Mouse (Mus musculus) limb, embryonic 11.5 days (tissue): ENCODE measurements at regions not wholly inside any gene's neighbourhood (a gene's known extent, or its start where the extent isn't known, plus 50 kb on each side); places are given as distances from the start of the nearest gene placed in this dataset.

Experiments used
- ATAC-seq: fragments of 200-750 bp; cut with Nextera tagmentation; 2 replicates; pipeline ENCODE4 v1.8.0; 2017; ENCODE audit warnings: low read depth; ENCODE audit not compliant: insufficient number of reproducible peaks, low FRiP score, low TSS enrichment
- DNase-seq: peaks from one replicate; pipeline ENCODE4 v3.0.0-alpha.2; 2015; ENCODE audit warnings: low spot score
- H3K27ac ChIP-seq: fragments of 300-500 bp; sonication (generic); replicated peaks from 2 replicates; pipeline ENCODE4 v1.5.1; 2014; ENCODE audit warnings: low read depth, mild to moderate bottlenecking, low read length
- H3K27me3 ChIP-seq: fragments of 300-500 bp; sonication (generic); 2 replicates; pipeline ENCODE4 v1.6.1; 2014; ENCODE audit warnings: mild to moderate bottlenecking, low read length, mixed read lengths; ENCODE audit not compliant: control insufficient read depth, insufficient read depth
- H3K36me3 ChIP-seq: fragments of 300-500 bp; sonication (generic); 2 replicates; pipeline ENCODE4 v1.6.1; 2014; ENCODE audit warnings: mild to moderate bottlenecking, low read length, moderate library complexity, mixed read lengths; ENCODE audit not compliant: control insufficient read depth, insufficient read depth
- H3K4me1 ChIP-seq: fragments of 300-500 bp; sonication (generic); 2 replicates; pipeline ENCODE4 v1.6.1; 2014; ENCODE audit warnings: low read length, mixed read lengths; ENCODE audit not compliant: control insufficient read depth, insufficient read depth
- H3K4me2 ChIP-seq: fragments of 300-500 bp; sonication (generic); 2 replicates; pipeline ENCODE4 v1.6.1; 2014; ENCODE audit warnings: low read depth, mild to moderate bottlenecking, moderate library complexity; ENCODE audit not compliant: severe bottlenecking
- H3K4me3 ChIP-seq: fragments of 300-500 bp; sonication (generic); 2 replicates; pipeline ENCODE4 v1.5.1; 2014; ENCODE audit warnings: low read depth, low read length
- H3K9ac ChIP-seq: fragments of 300-500 bp; sonication (generic); 2 replicates; pipeline ENCODE4 v1.6.1; 2014; ENCODE audit warnings: mild to moderate bottlenecking, low read length
- H3K9me3 ChIP-seq: fragments of 300-500 bp; sonication (generic); 2 replicates; pipeline ENCODE4 v1.6.1; 2016; ENCODE audit warnings: low read length; ENCODE audit not compliant: control insufficient read depth
- WGBS: fragments of 180-500 bp; shearing (Covaris S2); extraction: QIAGEN DNeasy Blood & Tissue Kit; methylation state at CpG from one replicate; pipeline ENCODE4 v1.1.7; 2014; 5-methylcytosine and 5-hydroxymethylcytosine counted together

DNA sequence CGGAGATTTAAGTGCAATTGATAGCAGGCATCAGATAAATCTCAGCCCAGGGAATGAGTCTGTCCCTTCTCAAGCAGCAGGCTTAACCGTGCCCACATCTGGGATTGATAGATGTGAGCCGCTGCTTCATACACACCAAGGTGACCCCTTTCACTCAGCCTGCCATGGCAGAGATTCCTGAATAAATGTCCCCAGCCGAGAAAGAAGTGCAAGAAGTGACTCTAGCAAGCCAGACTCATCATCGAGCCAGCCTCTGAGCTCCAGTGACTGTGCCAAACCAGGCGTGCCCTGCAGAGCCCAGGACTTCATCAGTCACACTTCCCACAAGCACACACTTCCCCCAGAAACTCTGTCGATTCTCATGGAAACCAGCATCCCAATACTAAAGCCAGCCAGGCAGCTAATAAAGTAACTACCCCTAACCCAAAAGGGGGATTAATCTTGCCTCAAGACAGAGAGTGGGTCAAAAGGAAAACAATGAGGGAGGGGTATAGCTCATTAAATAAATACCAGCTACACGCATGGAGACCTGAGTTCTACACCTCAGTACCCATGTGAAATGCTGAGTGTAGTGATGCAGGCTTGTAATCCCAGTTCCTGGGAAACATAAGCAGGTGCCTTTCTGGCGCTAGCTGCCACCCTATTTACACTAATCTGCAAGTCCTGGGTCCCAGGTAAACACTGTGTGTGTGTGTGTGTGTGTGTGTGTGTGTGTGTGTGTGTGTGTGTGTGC lies 231.5 kb upstream of the Noct start:
- H3K9me3 ChIP-seq, result no peaks in the 10 kb centered on the region
- peaks cover 8% of the 10 kb centered on the region for H3K4me1 ChIP-seq
- no peaks in the 10 kb centered on the region for H3K27me3 ChIP-seq
- DNase-seq (peak; percentile 61), ATAC-seq (peak; percentile 57; the same call in 1 of the 2 replicates)
- no peaks in the 10 kb centered on the region for H3K36me3 ChIP-seq
- 21% methylated on average over 9 of the region's 9 CpGs for WGBS
- no peak overlapping the region for H3K9ac ChIP-seq
- H3K27ac ChIP-seq, result 0 out of 2 replicates have a peak overlapping the region, but pooled peaks have one; percentile 8
- H3K4me2 ChIP-seq, result no peak overlapping the region
- no peak overlapping the region for H3K4me3 ChIP-seq

DNA sequence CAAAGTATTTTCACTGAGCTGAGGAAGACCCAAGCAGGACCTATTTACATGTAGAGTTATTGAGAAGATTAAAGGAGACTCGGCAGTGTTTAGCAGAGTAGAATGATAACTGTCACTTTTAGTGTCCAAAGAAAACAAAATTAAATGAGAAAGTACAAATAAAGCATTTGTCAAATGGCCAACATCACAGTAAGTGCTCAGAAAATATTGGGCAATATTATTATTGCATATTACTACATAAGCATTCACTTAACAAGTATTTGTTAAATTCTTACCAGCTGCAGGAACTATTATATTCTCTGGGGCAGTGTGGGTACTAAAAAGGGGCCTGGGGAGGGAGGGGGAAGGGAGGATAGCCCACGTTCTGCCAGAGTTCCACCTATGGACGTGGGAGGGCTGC lies 224.5 kb upstream of the Noct start:
- whole genome bisulfite sequencing, result 81% methylated on average over 3 of the region's 3 CpGs
- Histone ChIP-seq H3K9ac (no peak overlapping the region), H3K27ac (no peak overlapping the region), H3K4me2 (no peak overlapping the region), H3K9me3 (no peaks in the 10 kb centered on the region), H3K4me1 (no peaks in the 10 kb centered on the region), H3K27me3 (no peaks in the 10 kb centered on the region), H3K4me3 (no peak overlapping the region), H3K36me3 (no peaks in the 10 kb centered on the region)
- no peak for DNase-seq
- no peak for ATAC-seq

DNA sequence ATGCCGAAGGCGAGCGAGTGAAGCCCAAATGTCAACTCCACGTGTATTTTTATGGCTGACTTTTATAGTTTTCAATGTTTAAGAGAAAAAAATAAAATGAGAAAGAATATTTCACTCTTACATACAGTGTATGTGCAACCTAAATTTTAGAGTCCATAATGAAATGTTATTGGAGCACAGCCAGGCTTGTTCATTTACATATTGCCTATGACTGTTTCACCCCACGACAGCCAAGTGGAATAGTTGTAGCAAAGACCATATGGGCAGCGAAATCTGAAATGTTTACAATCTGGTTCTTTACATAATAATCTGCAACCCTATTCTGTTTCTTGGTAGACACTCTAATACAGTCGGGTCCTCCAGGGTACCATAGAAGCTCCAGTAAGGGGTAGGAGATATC lies 223.3 kb upstream of the Noct start:
- no peak for DNase-seq
- no peaks in the 10 kb centered on the region for H3K4me1 ChIP-seq
- no peak overlapping the region for H3K4me3 ChIP-seq
- no peak overlapping the region for H3K4me2 ChIP-seq
- WGBS, result 93% methylated on average over 7 of the region's 7 CpGs
- no peak for ATAC-seq
- H3K27me3 ChIP-seq, result no peaks in the 10 kb centered on the region
- H3K9ac ChIP-seq, result no peak overlapping the region
- no peaks in the 10 kb centered on the region for H3K36me3 ChIP-seq
- H3K27ac ChIP-seq, result no peak overlapping the region
- H3K9me3 ChIP-seq, result no peaks in the 10 kb centered on the region

DNA sequence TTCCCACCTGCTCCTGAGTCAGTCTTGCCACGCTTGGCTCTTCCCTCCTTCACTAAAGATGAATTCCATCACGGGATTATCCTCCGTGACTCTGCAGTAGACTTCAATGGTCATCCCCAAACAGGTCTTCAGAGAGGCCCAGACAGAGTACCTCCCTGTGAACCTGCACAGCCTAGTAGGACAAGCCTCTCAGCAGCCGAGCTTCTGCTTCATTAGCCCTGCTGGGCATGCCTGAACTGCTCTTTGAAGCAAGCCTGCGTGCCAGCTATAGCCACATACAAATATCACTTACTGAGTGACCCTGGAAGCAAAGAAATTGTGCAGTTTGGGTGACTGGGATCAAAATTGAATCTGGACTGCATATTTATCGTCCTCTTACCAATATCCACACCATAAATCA lies 221.6 kb upstream of the Noct start:
- WGBS, result 75% methylated on average over 6 of the region's 6 CpGs
- H3K27me3 ChIP-seq, result no peaks in the 10 kb centered on the region

DNA sequence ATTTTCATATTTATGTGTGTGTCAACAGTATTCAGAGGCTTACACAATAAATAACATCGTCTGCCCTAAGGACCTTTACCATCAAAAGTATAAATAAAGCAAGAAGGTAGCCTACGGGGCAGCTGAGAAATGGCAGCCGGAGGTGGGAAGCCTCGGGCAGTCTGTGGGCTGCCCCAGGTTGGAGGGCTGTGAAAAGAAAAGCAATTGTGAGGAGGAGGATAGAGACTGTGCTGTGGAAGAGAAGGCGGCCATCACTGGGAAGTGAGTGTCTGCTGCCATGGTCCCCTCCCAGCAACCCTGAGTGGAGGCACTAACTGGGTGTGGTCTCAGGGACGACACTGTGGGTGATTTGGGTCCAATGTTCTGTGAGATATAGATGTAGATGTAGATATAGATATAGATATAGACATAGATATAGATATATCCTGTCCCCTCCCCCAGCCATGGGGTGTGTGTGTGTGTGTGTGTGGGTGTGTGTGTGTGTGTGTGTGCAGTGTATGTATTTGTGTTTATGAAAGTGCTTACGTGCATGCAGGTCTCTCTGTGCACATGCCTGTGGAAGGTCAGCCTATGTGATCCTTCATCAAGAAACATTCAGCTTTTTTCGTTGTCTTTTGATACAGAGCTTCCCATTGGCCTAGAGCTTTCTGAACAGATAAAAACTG lies 220.6 kb upstream of the Noct start:
- Histone ChIP-seq H3K4me2 (no peak overlapping the region), H3K27me3 (no peaks in the 10 kb centered on the region), H3K4me1 (no peaks in the 10 kb centered on the region), H3K9me3 (no peaks in the 10 kb centered on the region), H3K9ac (no peak overlapping the region), H3K36me3 (no peaks in the 10 kb centered on the region), H3K4me3 (no peak overlapping the region), H3K27ac (no peak overlapping the region)
- no peak for ATAC-seq
- DNase-seq, result no peak
- 85% methylated on average over 8 of the region's 8 CpGs for WGBS

More for the DNA sequence above, 221.6 kb upstream of the Noct start:
- Histone ChIP-seq H3K4me2 (no peak overlapping the region), H3K4me3 (no peak overlapping the region), H3K9me3 (no peaks in the 10 kb centered on the region), H3K4me1 (no peaks in the 10 kb centered on the region), H3K27ac (no peak overlapping the region), H3K36me3 (no peaks in the 10 kb centered on the region), H3K9ac (no peak overlapping the region)
- DNase-seq (no peak), ATAC-seq (no peak)

DNA sequence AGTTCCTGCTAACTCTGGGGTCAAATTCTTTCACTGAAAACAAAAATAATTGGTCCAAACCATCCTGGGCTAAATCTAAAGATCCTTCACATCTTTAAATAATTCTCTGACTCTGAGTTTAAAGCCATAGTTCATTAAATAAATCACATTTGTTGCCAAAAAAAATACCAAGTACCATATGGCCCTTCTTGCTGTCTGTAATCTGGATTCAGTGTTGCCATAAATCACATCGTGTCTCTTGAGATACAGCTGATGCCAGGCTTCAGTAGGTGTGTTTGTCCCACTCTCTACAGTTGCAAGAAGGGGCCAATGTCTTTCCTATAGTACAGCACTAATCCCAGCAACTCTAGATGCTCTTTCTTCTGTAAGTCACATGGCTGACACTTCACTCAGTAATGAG lies 220.0 kb upstream of the Noct start:
- DNase-seq (no peak), ATAC-seq (no peak)
- Histone ChIP-seq H3K4me1 (no peaks in the 10 kb centered on the region), H3K4me2 (no peak overlapping the region), H3K4me3 (no peak overlapping the region), H3K36me3 (no peaks in the 10 kb centered on the region), H3K27me3 (no peaks in the 10 kb centered on the region), H3K9me3 (no peaks in the 10 kb centered on the region), H3K27ac (no peak overlapping the region), H3K9ac (no peak overlapping the region)
- 55% methylated on average over 1 of the region's 1 CpGs for WGBS

DNA sequence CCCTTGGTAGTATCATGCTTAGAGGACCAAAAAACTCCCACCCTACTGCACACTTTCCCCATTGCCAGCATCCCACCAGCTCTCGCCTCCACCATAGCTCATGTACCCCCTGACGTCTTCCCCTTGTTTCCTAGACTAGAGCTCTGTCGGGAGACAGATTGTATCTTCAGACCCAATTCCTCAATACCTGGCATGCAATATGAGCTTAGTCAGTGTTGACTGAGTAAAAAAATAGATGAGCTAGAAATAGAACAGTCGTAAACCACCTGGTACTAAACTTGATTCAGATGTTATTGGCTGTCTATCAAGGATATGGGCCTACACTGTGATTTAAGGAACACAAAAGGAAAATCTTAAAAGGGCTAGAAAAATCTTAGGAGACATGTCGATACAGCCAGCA lies 215.1 kb upstream of the Noct start:
- 83% methylated on average over 5 of the region's 5 CpGs for WGBS

DNA sequence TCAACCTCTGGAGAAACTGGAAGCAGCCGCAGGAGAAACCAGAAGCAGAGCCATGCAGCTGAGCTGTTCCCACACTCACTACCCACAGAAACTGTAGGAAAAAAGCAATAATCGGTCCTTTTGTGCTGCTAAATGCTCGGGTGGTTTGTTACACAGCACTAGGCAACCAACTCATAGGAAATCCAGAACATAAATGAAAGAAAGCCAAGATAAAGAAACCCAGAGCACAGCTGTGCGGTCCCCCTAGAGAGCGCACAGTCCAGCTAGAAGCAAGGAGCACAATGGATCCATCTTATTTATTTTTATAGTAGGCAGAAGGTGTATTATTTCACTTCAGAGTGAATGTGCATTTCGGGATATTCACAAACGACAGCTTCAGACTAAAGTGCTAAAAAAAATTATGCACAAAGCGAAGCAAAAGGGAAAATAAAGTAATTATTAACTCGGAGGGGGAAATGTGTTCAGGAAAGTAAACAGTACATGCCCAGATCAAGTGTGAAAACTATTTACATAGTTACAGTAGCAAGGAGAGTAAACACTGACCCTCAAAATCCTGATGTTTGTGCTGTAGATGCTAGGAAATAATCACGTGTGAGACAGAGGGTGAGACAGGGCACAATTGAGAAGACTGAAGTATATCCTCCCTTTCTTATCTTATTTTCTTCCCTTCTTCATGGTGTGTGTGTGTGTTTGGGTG lies 204.4 kb upstream of the Noct start:
- ATAC-seq (no peak), DNase-seq (no peak)
- no peaks in the 10 kb centered on the region; the same call in 1 of the 2 replicates for H3K4me1 ChIP-seq
- H3K9me3 ChIP-seq, result no peaks in the 10 kb centered on the region
- WGBS, result 90% methylated on average over 10 of the region's 10 CpGs
- no peak overlapping the region for H3K27ac ChIP-seq
- H3K27me3 ChIP-seq, result no peaks in the 10 kb centered on the region
- H3K9ac ChIP-seq, result no peak overlapping the region
- H3K36me3 ChIP-seq, result no peaks in the 10 kb centered on the region
- H3K4me3 ChIP-seq, result no peak overlapping the region
- no peak overlapping the region for H3K4me2 ChIP-seq

More for the DNA sequence above, 215.1 kb upstream of the Noct start:
- Histone ChIP-seq H3K27ac (no peak overlapping the region), H3K27me3 (no peaks in the 10 kb centered on the region), H3K4me1 (no peaks in the 10 kb centered on the region), H3K9ac (no peak overlapping the region), H3K9me3 (no peaks in the 10 kb centered on the region), H3K4me2 (no peak overlapping the region), H3K4me3 (no peak overlapping the region), H3K36me3 (no peaks in the 10 kb centered on the region)
- ATAC-seq (no peak), DNase-seq (no peak)
